Mouse (Mus musculus) forebrain, embryonic 15.5 days (tissue): ENCODE results near the gene Ypel2. TPM values are rescaled to one million over a fixed set of nuclear protein-coding genes. Genes with fewer than 3 reads are reported as not detected.

Source experiments
- ATAC-seq: fragments of 200-750 bp; cut with Nextera tagmentation; replicated peaks from 2 replicates; pipeline ENCODE4 v1.8.0; 2017; ENCODE audit warnings: mild to moderate bottlenecking, moderate TSS enrichment, moderate library complexity
- H3K27ac ChIP-seq: fragments of 300-500 bp; sonication (generic); replicated peaks from 2 replicates; pipeline ENCODE4 v1.5.1; 2015; ENCODE audit warnings: mild to moderate bottlenecking, inconsistent platforms
- H3K27me3 ChIP-seq: fragments of 300-500 bp; sonication (generic); 2 replicates; pipeline ENCODE4 v1.6.1; 2015; ENCODE audit warnings: inconsistent platforms
- H3K36me3 ChIP-seq: fragments of 300-500 bp; sonication (generic); 2 replicates; pipeline ENCODE4 v1.6.1; 2015; ENCODE audit warnings: mild to moderate bottlenecking, inconsistent platforms
- H3K4me1 ChIP-seq: fragments of 300-500 bp; sonication (generic); 2 replicates; pipeline ENCODE4 v1.6.1; 2015; ENCODE audit warnings: inconsistent platforms
- H3K4me2 ChIP-seq: fragments of 300-500 bp; sonication (generic); replicated peaks from 2 replicates; pipeline ENCODE4 v1.6.1; 2015; ENCODE audit warnings: mild to moderate bottlenecking, inconsistent platforms
- H3K4me3 ChIP-seq: fragments of 300-500 bp; sonication (generic); 2 replicates; pipeline ENCODE4 v1.5.1; 2015; ENCODE audit warnings: mild to moderate bottlenecking, inconsistent platforms
- H3K9ac ChIP-seq: fragments of 300-500 bp; sonication (generic); replicated peaks from 2 replicates; pipeline ENCODE4 v1.6.1; 2015; ENCODE audit warnings: mild to moderate bottlenecking, inconsistent platforms
- H3K9me3 ChIP-seq: fragments of 300-500 bp; sonication (generic); 2 replicates; pipeline ENCODE4 v1.6.1; 2016; ENCODE audit warnings: inconsistent platforms
- WGBS: fragments of 180-500 bp; shearing (Covaris S2); methylation state at CpG from one replicate; pipeline ENCODE4 v1.1.7; 2015; ENCODE audit warnings: mixed read lengths; 5-methylcytosine and 5-hydroxymethylcytosine counted together
- polyA plus RNA-seq: library from polyadenylated mRNA; unstranded; fragments of >200 nt; fragmentation: Nextera tagmentation; extraction: Ambion mirVana; gene quantifications from 2 replicates; pipeline ENCODE4 v1.2.1, GENCODE M21; 2015

The Ypel2 gene
- polyA plus RNA-seq, 1 experiment from 2014 or later: 8.3 TPM

DNA sequence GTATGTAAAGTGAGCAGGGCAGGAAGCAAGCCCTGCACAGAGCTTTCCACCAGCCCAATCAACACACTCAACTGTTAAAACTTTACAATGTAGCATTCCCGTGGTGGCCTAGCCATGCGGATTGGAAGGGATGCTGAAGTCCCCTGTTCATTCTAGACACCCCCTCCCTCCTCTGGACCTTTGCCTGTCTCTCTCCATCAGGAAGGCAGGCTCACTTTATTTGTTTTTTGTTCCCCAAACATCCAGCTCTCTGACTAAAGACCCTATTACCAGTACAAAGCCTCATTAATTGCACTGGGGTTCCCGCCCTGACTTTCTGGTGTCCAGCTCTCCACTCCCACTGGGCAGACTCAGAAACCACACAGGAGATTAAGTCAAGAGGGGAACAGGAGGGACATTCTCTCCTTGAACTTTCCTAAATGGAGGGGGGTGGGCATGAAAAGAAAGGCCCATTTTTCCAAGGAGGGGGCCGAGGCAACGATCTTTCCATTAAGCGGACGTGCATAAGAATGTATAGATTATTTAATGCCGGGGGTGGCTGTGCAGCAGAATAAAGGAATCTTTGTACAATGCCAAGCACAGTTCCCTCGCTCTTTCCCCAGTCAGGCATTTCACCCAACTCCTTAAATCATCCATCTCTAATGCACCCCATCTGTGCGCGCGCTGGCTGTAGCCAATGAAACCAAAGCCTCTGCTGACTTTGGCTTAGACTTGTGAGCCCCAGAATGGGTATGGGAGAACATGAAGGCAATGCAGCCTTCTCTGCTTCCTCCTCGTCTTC lies 24.3 kb downstream of the Ypel2 start:
- Histone ChIP-seq H3K4me1 (peaks cover 23% of the 10 kb centered on the region), H3K27ac (0 out of 2 replicates have a peak overlapping the region, but pooled peaks have one; percentile 19), H3K9ac (no peak overlapping the region), H3K4me3 (no peak overlapping the region), H3K4me2 (no peak overlapping the region), H3K36me3 (0 out of 2 replicates have a peak, but pooled peaks cover 2% of the 10 kb centered on the region), H3K27me3 (no peaks in the 10 kb centered on the region), H3K9me3 (no peaks in the 10 kb centered on the region)
- 11% methylated on average over 13 of the region's 13 CpGs for WGBS
- no peak for ATAC-seq

DNA sequence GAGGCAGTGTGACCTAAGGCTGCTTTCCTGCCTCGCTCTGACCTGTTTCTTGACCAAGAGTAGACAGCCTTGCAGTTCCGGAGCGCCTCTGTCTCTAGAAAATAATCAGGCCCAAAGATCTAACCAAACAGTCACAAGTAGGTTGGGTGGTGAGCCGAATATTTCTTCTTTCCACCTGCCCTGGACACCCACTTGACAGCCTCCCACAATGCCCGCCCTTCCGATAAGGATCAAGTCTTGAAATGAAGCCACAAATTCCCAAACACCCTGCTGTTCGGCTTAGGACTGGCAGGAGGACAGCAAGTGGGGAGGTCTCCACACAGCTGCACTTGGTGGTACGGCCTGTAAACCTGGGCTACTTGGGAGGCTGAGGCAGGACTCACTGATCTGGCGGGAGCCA lies 26.0 kb downstream of the Ypel2 start:
- no peak overlapping the region for H3K4me2 ChIP-seq
- no peak overlapping the region for H3K27ac ChIP-seq
- H3K27me3 ChIP-seq: no peaks in the 10 kb centered on the region
- ATAC-seq: no peak
- no peak overlapping the region for H3K9ac ChIP-seq
- H3K9me3 ChIP-seq: no peaks in the 10 kb centered on the region
- 0 out of 2 replicates have a peak, but pooled peaks cover 2% of the 10 kb centered on the region for H3K36me3 ChIP-seq
- H3K4me3 ChIP-seq: no peak overlapping the region
- 89% methylated on average over 9 of the region's 9 CpGs for WGBS
- H3K4me1 ChIP-seq: peaks cover 15% of the 10 kb centered on the region

- Histone ChIP-seq H3K36me3 (0 out of 2 replicates have a peak, but pooled peaks cover 2% of the 10 kb centered on the region), H3K4me2 (no peak overlapping the region), H3K9ac (no peak overlapping the region), H3K4me3 (no peak overlapping the region), H3K27me3 (no peaks in the 10 kb centered on the region), H3K27ac (no peak overlapping the region), H3K4me1 (peaks cover 15% of the 10 kb centered on the region), H3K9me3 (no peaks in the 10 kb centered on the region)
- no peak for ATAC-seq
- 92% methylated on average over 3 of the region's 3 CpGs for WGBS
These were observed 26.8 kb downstream of the Ypel2 start for GRCm38 (mm10) chr11:86966696-86967095.

GRCm38 (mm10) chr11:86965079-86965478 lies 28.4 kb downstream of the Ypel2 start:
- Histone ChIP-seq H3K4me1 (peaks cover 15% of the 10 kb centered on the region), H3K27me3 (no peaks in the 10 kb centered on the region), H3K4me2 (no peak overlapping the region), H3K9me3 (no peaks in the 10 kb centered on the region), H3K4me3 (no peak overlapping the region), H3K27ac (no peak overlapping the region), H3K36me3 (no peaks in the 10 kb centered on the region), H3K9ac (no peak overlapping the region)
- WGBS: 96% methylated on average over 5 of the region's 5 CpGs
- no peak for ATAC-seq

- Histone ChIP-seq H3K9ac (no peak overlapping the region), H3K4me1 (peaks cover 10% of the 10 kb centered on the region), H3K27me3 (no peaks in the 10 kb centered on the region), H3K27ac (no peak overlapping the region), H3K4me2 (no peak overlapping the region), H3K36me3 (no peaks in the 10 kb centered on the region), H3K4me3 (no peak overlapping the region), H3K9me3 (no peaks in the 10 kb centered on the region)
- no peak for ATAC-seq
- WGBS: 93% methylated on average over 10 of the region's 10 CpGs
These were observed 29.8 kb downstream of the Ypel2 start for GRCm38 (mm10) chr11:86963698-86964097.

DNA sequence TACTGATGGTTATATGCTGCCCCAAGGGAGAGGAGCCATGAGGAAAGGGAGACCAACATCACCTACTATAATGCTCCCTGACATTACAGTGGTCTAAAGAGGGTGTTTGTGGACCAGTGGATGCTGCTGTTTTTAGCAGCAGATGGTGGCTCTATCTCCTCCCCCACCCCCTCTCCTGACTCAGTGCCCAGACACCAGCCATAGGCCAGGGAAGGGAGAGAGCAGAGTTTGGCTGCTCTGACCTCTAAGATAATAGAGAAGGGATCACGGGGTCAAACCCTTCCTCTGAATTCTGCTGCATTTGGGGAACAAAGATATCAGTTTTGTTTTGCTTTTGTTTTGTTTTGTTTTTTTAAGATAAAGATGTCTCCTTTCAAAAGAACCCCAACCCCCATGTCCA lies 30.5 kb downstream of the Ypel2 start:
- Histone ChIP-seq H3K36me3 (no peaks in the 10 kb centered on the region), H3K4me2 (no peak overlapping the region), H3K27ac (no peak overlapping the region), H3K9me3 (no peaks in the 10 kb centered on the region), H3K9ac (no peak overlapping the region), H3K4me1 (peaks cover 8% of the 10 kb centered on the region), H3K27me3 (no peaks in the 10 kb centered on the region), H3K4me3 (no peak overlapping the region)
- WGBS: 65% methylated on average over 1 of the region's 1 CpGs
- no peak for ATAC-seq

DNA sequence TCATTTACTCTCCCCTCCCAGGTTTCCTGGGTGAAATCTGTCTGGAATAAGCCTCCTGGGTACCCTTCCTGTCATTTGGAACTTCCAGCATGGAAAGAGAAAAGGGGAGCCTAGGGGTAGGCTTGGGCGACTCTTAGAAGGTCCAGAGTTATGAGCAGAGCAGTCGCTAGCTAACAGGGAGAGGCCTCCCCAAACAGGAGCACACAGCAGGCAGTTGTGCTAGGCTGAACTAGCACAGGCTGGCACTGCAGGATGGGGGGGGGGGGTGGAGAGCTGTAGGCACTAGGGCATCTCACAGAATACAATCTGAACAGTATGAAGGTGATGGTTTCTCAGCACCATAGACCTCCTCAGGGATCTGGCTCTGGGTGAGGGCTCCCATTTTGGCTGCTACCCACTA lies 31.1 kb downstream of the Ypel2 start:
- no peak overlapping the region for H3K4me2 ChIP-seq
- WGBS: 85% methylated on average over 2 of the region's 2 CpGs
- no peak for ATAC-seq
- H3K4me1 ChIP-seq: peaks cover 8% of the 10 kb centered on the region
- no peaks in the 10 kb centered on the region for H3K36me3 ChIP-seq
- H3K9ac ChIP-seq: no peak overlapping the region
- no peak overlapping the region for H3K4me3 ChIP-seq
- no peaks in the 10 kb centered on the region for H3K9me3 ChIP-seq
- H3K27me3 ChIP-seq: no peaks in the 10 kb centered on the region
- H3K27ac ChIP-seq: no peak overlapping the region

GRCm38 (mm10) chr11:86961510-86962303 lies 31.8 kb downstream of the Ypel2 start:
- Histone ChIP-seq H3K36me3 (no peaks in the 10 kb centered on the region), H3K27ac (no peak overlapping the region), H3K27me3 (no peaks in the 10 kb centered on the region), H3K4me3 (no peak overlapping the region), H3K4me2 (no peak overlapping the region), H3K9ac (no peak overlapping the region), H3K9me3 (no peaks in the 10 kb centered on the region), H3K4me1 (peaks cover 8% of the 10 kb centered on the region)
- WGBS: 89% methylated on average over 11 of the region's 11 CpGs
- ATAC-seq: no peak

GRCm38 (mm10) chr11:86960331-86960730 lies 33.2 kb downstream of the Ypel2 start:
- no peak overlapping the region for H3K27ac ChIP-seq
- no peak overlapping the region for H3K9ac ChIP-seq
- no peak overlapping the region for H3K4me3 ChIP-seq
- no peak for ATAC-seq
- peaks cover 8% of the 10 kb centered on the region for H3K4me1 ChIP-seq
- WGBS: 62% methylated on average over 2 of the region's 2 CpGs
- no peaks in the 10 kb centered on the region for H3K9me3 ChIP-seq
- H3K36me3 ChIP-seq: no peaks in the 10 kb centered on the region
- H3K27me3 ChIP-seq: no peaks in the 10 kb centered on the region
- no peak overlapping the region for H3K4me2 ChIP-seq

DNA sequence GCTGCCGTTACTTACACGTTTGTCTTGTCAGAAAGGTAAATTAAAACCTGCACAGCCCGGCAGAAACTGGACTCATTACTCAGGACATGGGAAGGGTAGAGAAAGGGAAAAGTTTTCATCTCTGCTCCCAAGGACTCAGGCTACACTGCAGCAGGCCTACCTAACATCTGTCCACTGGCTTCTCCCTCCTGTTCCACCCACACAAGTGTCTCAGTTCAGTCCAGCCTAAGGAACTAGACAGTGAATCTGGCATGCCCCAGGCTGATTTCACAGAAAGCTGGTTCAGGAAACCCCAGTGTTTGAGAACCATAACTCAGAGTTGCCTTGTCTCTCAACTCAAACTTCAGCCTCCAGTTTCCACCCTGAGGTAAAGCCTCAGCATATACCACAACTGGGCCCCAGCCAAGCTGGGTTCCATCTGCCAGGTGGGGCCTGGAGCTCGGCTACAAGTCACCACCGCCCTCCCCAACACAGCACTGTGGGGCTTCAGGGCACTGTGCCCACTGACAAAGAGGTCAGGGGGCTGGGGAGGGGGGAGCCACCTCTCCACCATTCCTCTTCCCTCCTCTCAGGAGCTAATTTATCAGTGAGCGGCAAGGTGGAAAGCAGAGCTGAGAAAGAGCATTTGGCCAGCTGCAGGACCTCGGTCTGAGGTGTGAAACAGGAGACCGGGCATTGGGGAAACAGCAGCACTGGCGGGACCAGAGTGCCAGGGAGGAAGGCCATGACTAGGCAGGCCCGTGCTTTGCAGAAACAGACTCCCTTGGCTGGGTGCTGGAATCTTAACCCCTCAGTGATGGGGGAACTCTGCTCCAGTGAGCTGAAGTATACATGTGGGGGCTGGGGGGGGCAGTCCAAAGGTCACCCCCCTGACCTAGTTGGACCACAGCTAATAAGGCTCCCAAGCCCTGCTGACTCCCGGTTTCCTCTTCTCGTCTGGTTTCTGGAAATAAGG lies 34.5 kb downstream of the Ypel2 start:
- no peak overlapping the region for H3K27ac ChIP-seq
- ATAC-seq: no peak
- H3K4me1 ChIP-seq: peaks cover 8% of the 10 kb centered on the region
- H3K4me3 ChIP-seq: no peak overlapping the region
- no peaks in the 10 kb centered on the region for H3K27me3 ChIP-seq
- 60% methylated on average over 12 of the region's 12 CpGs for WGBS
- H3K4me2 ChIP-seq: no peak overlapping the region
- H3K36me3 ChIP-seq: no peaks in the 10 kb centered on the region
- no peak overlapping the region for H3K9ac ChIP-seq
- H3K9me3 ChIP-seq: no peaks in the 10 kb centered on the region

- Histone ChIP-seq H3K36me3 (no peaks in the 10 kb centered on the region), H3K27me3 (no peaks in the 10 kb centered on the region), H3K4me3 (no peak overlapping the region), H3K9me3 (no peaks in the 10 kb centered on the region), H3K4me2 (no peak overlapping the region), H3K4me1 (peaks cover 8% of the 10 kb centered on the region), H3K9ac (no peak overlapping the region), H3K27ac (no peak overlapping the region)
- WGBS: 66% methylated on average over 6 of the region's 6 CpGs
- ATAC-seq: no peak
These were observed 35.3 kb downstream of the Ypel2 start for GRCm38 (mm10) chr11:86958182-86958581.
